Mouse (Mus musculus): Measurements from ENCODE around the gene Phf1.
"Not testable (repeated sequence)": the region's sequence is repeated elsewhere in the genome, so short reads cannot be mapped to it uniquely, and the experiment has no call there.

The Phf1 gene

DNA sequence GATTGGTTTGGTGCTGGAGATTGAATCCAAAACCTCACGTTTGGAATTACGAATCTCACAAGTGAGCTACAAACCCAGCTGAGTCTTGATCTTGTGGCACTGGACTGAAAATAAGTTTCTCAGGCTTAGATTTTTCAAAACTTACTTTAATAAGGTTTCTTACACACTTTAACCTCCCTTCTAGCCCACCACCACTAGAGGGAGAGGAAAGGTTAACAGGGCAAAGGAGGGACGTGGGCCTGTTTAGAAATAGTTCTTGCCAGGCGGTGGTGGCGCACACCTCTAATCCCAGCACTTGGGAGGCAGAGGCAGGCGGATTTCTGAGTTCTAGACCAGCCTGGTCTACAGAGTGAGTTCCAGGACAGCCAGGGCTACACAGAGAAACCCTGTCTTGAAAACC lies 44.5 kb downstream of the Phf1 start:
- DNase-seq (ENCODE audit: low spot score), result not testable (repeated sequence)

DNA sequence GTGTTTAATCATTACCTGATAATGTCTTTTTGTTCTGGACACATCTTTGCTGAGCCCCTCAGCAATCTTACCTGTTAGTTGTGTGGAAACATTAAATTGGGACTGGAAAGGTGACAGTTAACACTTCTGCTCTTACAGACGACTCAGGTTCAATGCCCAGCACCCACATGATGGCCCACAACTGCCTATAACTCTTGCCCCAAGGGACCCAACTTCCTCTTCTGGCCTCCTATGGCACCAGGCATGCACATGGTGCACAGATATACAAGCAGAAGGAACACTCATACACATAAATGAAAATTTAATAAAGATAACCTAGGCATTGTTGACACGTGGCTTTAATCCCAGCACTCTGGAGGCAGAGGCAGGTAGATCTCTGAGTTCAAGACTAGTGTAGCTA lies 46.6 kb downstream of the Phf1 start:
- no peak for DNase-seq (ENCODE audit: low spot score)

DNA sequence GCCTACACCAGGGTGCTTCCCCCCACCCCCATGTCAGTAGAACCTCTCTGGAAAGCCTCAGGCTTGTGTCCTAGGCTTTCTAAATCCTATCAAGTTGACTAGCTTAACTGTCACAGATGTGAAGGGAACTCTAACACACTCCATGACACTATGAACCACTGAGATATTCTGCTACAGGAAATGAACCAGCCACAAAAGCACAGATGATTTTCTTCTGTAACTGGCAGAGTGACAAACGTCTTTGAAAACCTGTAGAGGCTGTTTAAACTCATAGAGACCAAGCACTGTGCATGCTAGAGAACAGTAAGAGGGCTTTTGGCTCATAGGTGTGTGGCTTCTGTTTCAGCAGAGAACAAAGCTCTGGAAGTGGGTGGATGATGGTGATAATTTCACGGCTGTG lies 48.2 kb downstream of the Phf1 start:
- DNase-seq (ENCODE audit: low spot score), result no peak

DNA sequence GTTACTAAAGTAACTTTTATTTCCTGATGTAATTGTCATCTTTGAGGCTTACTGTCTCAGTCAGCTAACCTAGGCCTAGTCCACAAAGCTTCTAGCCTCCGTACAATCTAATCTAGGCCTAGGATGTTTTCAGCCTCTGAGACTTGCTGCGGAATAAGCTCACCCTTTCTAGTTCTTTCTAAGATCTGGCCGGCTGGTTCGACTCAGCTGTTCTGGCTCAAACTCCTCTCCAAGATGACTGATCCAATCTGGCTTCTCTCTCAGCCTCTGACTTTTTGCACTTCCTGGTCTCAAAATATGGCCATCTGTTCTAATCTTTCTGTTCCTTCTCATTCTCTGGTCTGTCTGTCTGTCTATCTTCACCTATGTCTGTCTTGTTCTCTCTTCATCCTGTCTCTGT lies 50.5 kb downstream of the Phf1 start:
- DNase-seq (ENCODE audit: low spot score), result no peak

DNA sequence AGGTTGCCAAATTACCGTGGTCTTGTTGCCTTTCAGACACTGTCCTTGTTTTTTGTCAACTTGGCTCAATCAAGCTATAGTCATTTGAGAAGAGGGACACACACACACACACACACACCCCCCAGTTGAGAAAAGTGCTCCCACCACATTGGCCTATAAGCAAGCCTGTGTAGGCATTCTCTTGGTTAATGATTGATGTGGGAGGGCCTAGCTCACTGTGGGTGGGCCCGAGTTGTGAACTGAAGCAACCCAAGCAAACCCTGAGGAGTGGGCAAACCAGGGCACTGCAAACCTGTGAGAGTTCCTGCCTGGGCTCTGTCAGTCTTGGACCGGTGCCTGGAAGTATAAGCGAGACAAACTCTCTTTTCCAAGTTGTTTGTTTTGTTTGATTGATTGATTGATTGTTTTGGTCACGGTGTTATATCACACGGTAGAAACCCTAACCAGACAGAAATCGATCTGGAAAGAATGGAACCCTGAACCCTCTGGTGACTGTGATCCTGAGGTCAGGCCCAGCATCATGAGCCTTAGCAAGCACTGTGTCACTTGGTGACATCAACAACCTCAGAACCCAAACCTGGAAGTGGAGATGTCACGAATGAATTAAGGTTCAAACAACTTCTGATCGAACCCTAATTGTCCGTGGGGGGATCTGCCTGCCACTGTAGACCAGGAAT lies 52.8 kb downstream of the Phf1 start:
- no peak for DNase-seq (ENCODE audit: low spot score)

Data from testis, postnatal 14 days (tissue).